Mouse (Mus musculus): ENCODE measurements at regions not wholly inside any gene's neighbourhood (a gene's known extent, or its start where the extent isn't known, plus 50 kb on each side); places are given as distances from the start of the nearest gene placed in this dataset.

GRCm38 (mm10) chr11:9932360-9933265, 740.9 kb downstream of the Abca13 start:
- H3K27me3 ChIP-seq (ENCODE audit: insufficient read depth, low read length) = no peaks in the 10 kb centered on the region
- no peaks in the 10 kb centered on the region for H3K4me1 ChIP-seq (replicated peaks; ENCODE audit: low read depth, low read length)
- no peak overlapping the region for H3K4me3 ChIP-seq (replicated peaks; ENCODE audit: low read length)
- no peaks in the 10 kb centered on the region for H3K36me3 ChIP-seq (ENCODE audit: insufficient read depth, low read length)
- TF ChIP-seq NANOG (IDR thresholded peaks at IDR 0.05; ENCODE audit: borderline replicate concordance, low read length) = no peak
- TF ChIP-seq POU5F1 (IDR thresholded peaks at IDR 0.05; ENCODE audit: borderline replicate concordance, low read length) = no peak
- TF ChIP-seq CTCF (conservative IDR thresholded peaks at IDR 0.05; ENCODE audit: low read length) = no peak
- no peaks in the 10 kb centered on the region for H3K9me3 ChIP-seq (ENCODE audit: low read length)

GRCm38 (mm10) chr11:9962696-9963202, 771.0 kb downstream of the Abca13 start:
- Histone ChIP-seq H3K27me3 (ENCODE audit: insufficient read depth, low read length) (no peaks in the 10 kb centered on the region), H3K4me1 (replicated peaks; ENCODE audit: low read depth, low read length) (peaks cover 9% of the 10 kb centered on the region), H3K4me3 (replicated peaks; ENCODE audit: low read length) (no peak overlapping the region), H3K36me3 (ENCODE audit: insufficient read depth, low read length) (no peaks in the 10 kb centered on the region), H3K9me3 (ENCODE audit: low read length) (no peaks in the 10 kb centered on the region)
- no peak for TF ChIP-seq CTCF (conservative IDR thresholded peaks at IDR 0.05; ENCODE audit: low read length)
- no peak for TF ChIP-seq POU5F1 (IDR thresholded peaks at IDR 0.05; ENCODE audit: borderline replicate concordance, low read length)
- TF ChIP-seq NANOG (IDR thresholded peaks at IDR 0.05; ENCODE audit: borderline replicate concordance, low read length) = no peak

- H3K36me3 ChIP-seq (ENCODE audit: insufficient read depth, low read length) = no peaks in the 10 kb centered on the region
- TF ChIP-seq NANOG (IDR thresholded peaks at IDR 0.05; ENCODE audit: borderline replicate concordance, low read length) = peak; percentile 81
- TF ChIP-seq CTCF (conservative IDR thresholded peaks at IDR 0.05; ENCODE audit: low read length) = no peak
- peaks cover 22% of the 10 kb centered on the region for H3K9me3 ChIP-seq (ENCODE audit: low read length)
Observed at GRCm38 (mm10) chr11:9982974-9983373, 791.2 kb downstream of the Abca13 start.

GRCm38 (mm10) chr11:9994601-9995166, 802.9 kb downstream of the Abca13 start:
- no peaks in the 10 kb centered on the region for H3K36me3 ChIP-seq (ENCODE audit: insufficient read depth, low read length)
- H3K9me3 ChIP-seq (ENCODE audit: low read length) = no peaks in the 10 kb centered on the region
- no peak overlapping the region for H3K4me3 ChIP-seq (replicated peaks; ENCODE audit: low read length)
- no peaks in the 10 kb centered on the region for H3K27me3 ChIP-seq (ENCODE audit: insufficient read depth, low read length)
- H3K4me1 ChIP-seq (replicated peaks; ENCODE audit: low read depth, low read length) = peaks cover 3% of the 10 kb centered on the region; the same call in 1 of the 2 replicates
- no peak for TF ChIP-seq CTCF (conservative IDR thresholded peaks at IDR 0.05; ENCODE audit: low read length)
- TF ChIP-seq POU5F1 (IDR thresholded peaks at IDR 0.05; ENCODE audit: borderline replicate concordance, low read length) = no peak
- TF ChIP-seq NANOG (IDR thresholded peaks at IDR 0.05; ENCODE audit: borderline replicate concordance, low read length) = no peak; the same call in 1 of the 2 replicates

More at GRCm38 (mm10) chr11:9982974-9983373, 791.2 kb downstream of the Abca13 start:
- H3K4me3 ChIP-seq (replicated peaks; ENCODE audit: low read length) = no peak overlapping the region
- no peaks in the 10 kb centered on the region for H3K27me3 ChIP-seq (ENCODE audit: insufficient read depth, low read length)
- H3K4me1 ChIP-seq (replicated peaks; ENCODE audit: low read depth, low read length) = peaks cover 4% of the 10 kb centered on the region; the same call in 1 of the 2 replicates

- Histone ChIP-seq H3K36me3 (ENCODE audit: insufficient read depth, low read length) (no peaks in the 10 kb centered on the region), H3K4me3 (replicated peaks; ENCODE audit: low read length) (no peak overlapping the region), H3K27me3 (ENCODE audit: insufficient read depth, low read length) (no peaks in the 10 kb centered on the region), H3K9me3 (ENCODE audit: low read length) (no peaks in the 10 kb centered on the region), H3K4me1 (replicated peaks; ENCODE audit: low read depth, low read length) (peaks cover 3% of the 10 kb centered on the region; the same call in 1 of the 2 replicates)
- TF ChIP-seq POU5F1 (IDR thresholded peaks at IDR 0.05; ENCODE audit: borderline replicate concordance, low read length) = no peak
- no peak for TF ChIP-seq NANOG (IDR thresholded peaks at IDR 0.05; ENCODE audit: borderline replicate concordance, low read length)
- TF ChIP-seq CTCF (conservative IDR thresholded peaks at IDR 0.05; ENCODE audit: low read length) = no peak
Observed at GRCm38 (mm10) chr11:9995356-9995755, 803.6 kb downstream of the Abca13 start.

GRCm38 (mm10) chr11:9997532-9998138, 805.9 kb downstream of the Abca13 start:
- Histone ChIP-seq H3K4me1 (replicated peaks; ENCODE audit: low read depth, low read length) (peaks cover 3% of the 10 kb centered on the region; the same call in 1 of the 2 replicates), H3K4me3 (replicated peaks; ENCODE audit: low read length) (no peak overlapping the region), H3K27me3 (ENCODE audit: insufficient read depth, low read length) (no peaks in the 10 kb centered on the region), H3K36me3 (ENCODE audit: insufficient read depth, low read length) (no peaks in the 10 kb centered on the region), H3K9me3 (ENCODE audit: low read length) (no peaks in the 10 kb centered on the region)
- no peak for TF ChIP-seq NANOG (IDR thresholded peaks at IDR 0.05; ENCODE audit: borderline replicate concordance, low read length)
- TF ChIP-seq CTCF (conservative IDR thresholded peaks at IDR 0.05; ENCODE audit: low read length) = no peak
- no peak for TF ChIP-seq POU5F1 (IDR thresholded peaks at IDR 0.05; ENCODE audit: borderline replicate concordance, low read length)

GRCm38 (mm10) chr11:10002170-10002569, 810.4 kb downstream of the Abca13 start:
- no peak overlapping the region for H3K4me3 ChIP-seq (replicated peaks; ENCODE audit: low read length)
- no peaks in the 10 kb centered on the region for H3K27me3 ChIP-seq (ENCODE audit: insufficient read depth, low read length)
- H3K4me1 ChIP-seq (replicated peaks; ENCODE audit: low read depth, low read length) = peaks cover 3% of the 10 kb centered on the region; the same call in 1 of the 2 replicates
- TF ChIP-seq NANOG (IDR thresholded peaks at IDR 0.05; ENCODE audit: borderline replicate concordance, low read length) (no peak), CTCF (conservative IDR thresholded peaks at IDR 0.05; ENCODE audit: low read length) (no peak), POU5F1 (IDR thresholded peaks at IDR 0.05; ENCODE audit: borderline replicate concordance, low read length) (no peak)
- no peaks in the 10 kb centered on the region for H3K9me3 ChIP-seq (ENCODE audit: low read length)
- H3K36me3 ChIP-seq (ENCODE audit: insufficient read depth, low read length) = no peaks in the 10 kb centered on the region

GRCm38 (mm10) chr11:10006881-10007280, 815.1 kb downstream of the Abca13 start:
- no peaks in the 10 kb centered on the region for H3K27me3 ChIP-seq (ENCODE audit: insufficient read depth, low read length)
- no peaks in the 10 kb centered on the region for H3K4me1 ChIP-seq (replicated peaks; ENCODE audit: low read depth, low read length)
- H3K4me3 ChIP-seq (replicated peaks; ENCODE audit: low read length) = no peak overlapping the region
- TF ChIP-seq CTCF (conservative IDR thresholded peaks at IDR 0.05; ENCODE audit: low read length) (no peak), NANOG (IDR thresholded peaks at IDR 0.05; ENCODE audit: borderline replicate concordance, low read length) (no peak), POU5F1 (IDR thresholded peaks at IDR 0.05; ENCODE audit: borderline replicate concordance, low read length) (no peak)
- no peaks in the 10 kb centered on the region for H3K36me3 ChIP-seq (ENCODE audit: insufficient read depth, low read length)
- no peaks in the 10 kb centered on the region for H3K9me3 ChIP-seq (ENCODE audit: low read length)
